Mouse (Mus musculus): Measurements from ENCODE around the gene Srms.

Srms gene

GRCm38 (mm10) chr2:181166469-181166868 lies 46.5 kb downstream of the Srms start:
- DNase-seq (ENCODE audit: low read depth, low spot score) = no peak

- no peak for DNase-seq (ENCODE audit: low read depth, low spot score)
Measured at GRCm38 (mm10) chr2:181160821-181161220, 52.2 kb downstream of the Srms start.

- no peak for DNase-seq (ENCODE audit: low read depth, low spot score)
Measured at GRCm38 (mm10) chr2:181159771-181160170, 53.2 kb downstream of the Srms start.

- DNase-seq (ENCODE audit: low read depth, low spot score) = no peak
Measured at GRCm38 (mm10) chr2:181159091-181159514, 53.9 kb downstream of the Srms start.

- no peak for DNase-seq (ENCODE audit: low read depth, low spot score)
Measured at GRCm38 (mm10) chr2:181158471-181158870, 54.5 kb downstream of the Srms start.

- no peak for DNase-seq (ENCODE audit: low read depth, low spot score)
Measured at GRCm38 (mm10) chr2:181157716-181158302, 55.2 kb downstream of the Srms start.

GRCm38 (mm10) chr2:181157180-181157579 lies 55.8 kb downstream of the Srms start:
- DNase-seq (ENCODE audit: low read depth, low spot score) = no peak

GRCm38 (mm10) chr2:181156248-181157121 lies 56.5 kb downstream of the Srms start, which contains the start of gene Eef1a2:
Gene Eef1a2 (minus strand): TSS chr2:181157014.
- no peak for DNase-seq (ENCODE audit: low read depth, low spot score)

GRCm38 (mm10) chr2:181155801-181156200 lies 57.2 kb downstream of the Srms start:
- no peak for DNase-seq (ENCODE audit: low read depth, low spot score)
